Mouse (Mus musculus) activated CD4-positive, CD25-positive, alpha-beta regulatory T cell, adult 4 months (primary cell): ENCODE data around the gene Pfn4. TPM values are rescaled to one million over a fixed set of nuclear protein-coding genes. Genes with fewer than 3 reads are reported as not detected.
A peak's percentile ranks its signal among the peaks of the same experiment; 100 is the strongest.
"Not testable (repeated sequence)": the region's sequence is repeated elsewhere in the genome, so short reads cannot be mapped to it uniquely, and the experiment has no call there.

Experiments
- ATAC-seq: one replicate; pipeline ENCODE4 v1.8.0; 2017
- polyA plus RNA-seq, 2 experiments: library from polyadenylated mRNA; unstranded; fragments of 100-300 nt; shearing (Covaris generic); gene quantifications; one replicate each; pipeline ENCODE4 v1.2.1; 2017

The Pfn4 gene
- polyA plus RNA-seq, 2 experiments from 2014 or later: not detected

GRCm38 (mm10) chr12:4788128-4788527 lies 19.3 kb downstream of the Pfn4 start:
- not testable (repeated sequence) for ATAC-seq

GRCm38 (mm10) chr12:4793718-4794117 lies 24.9 kb downstream of the Pfn4 start:
- no peak for ATAC-seq

- not testable (repeated sequence) for ATAC-seq
These were observed 28.6 kb downstream of the Pfn4 start for GRCm38 (mm10) chr12:4797471-4797870.

GRCm38 (mm10) chr12:4811036-4811435 lies 42.2 kb downstream of the Pfn4 start:
- no peak for ATAC-seq

GRCm38 (mm10) chr12:4811705-4812104 lies 42.9 kb downstream of the Pfn4 start:
- ATAC-seq: no peak

GRCm38 (mm10) chr12:4813636-4814035 lies 44.8 kb downstream of the Pfn4 start:
- ATAC-seq: no peak

- ATAC-seq: peak; percentile 18
These were observed 48.0 kb downstream of the Pfn4 start for GRCm38 (mm10) chr12:4816680-4817360.

GRCm38 (mm10) chr12:4817361-4818101 lies 48.7 kb downstream of the Pfn4 start, which contains the start of gene Sf3b6:
TSS of gene Sf3b6 (plus strand) at chr12:4817544.
- ATAC-seq: peak; percentile 96

- ATAC-seq: no peak
These were observed 58.4 kb downstream of the Pfn4 start for GRCm38 (mm10) chr12:4827256-4827655.

Other genes with a start within 250 kb of the Pfn4 start
- gene Itsn2, start 176.4 kb upstream of the Pfn4 start, polyA plus RNA-seq: 10 to 100 TPM; 49.0 to 54.6 TPM
- not detected for gene Gm3625, start 176.1 kb upstream of the Pfn4 start, polyA plus RNA-seq
- not detected for gene Fam228a, start 30.6 kb upstream of the Pfn4 start, polyA plus RNA-seq
- gene Fam228b, start 245 bp downstream of the Pfn4 start, polyA plus RNA-seq: not detected
- 100 to 1,000 TPM; 295 to 357 TPM for gene Sf3b6, start 48.5 kb downstream of the Pfn4 start, polyA plus RNA-seq
- not detected for gene Fkbp1b, start 72.6 kb downstream of the Pfn4 start, polyA plus RNA-seq
- 10 to 100 TPM; 10.1 to 11.6 TPM for gene Wdcp, start 74.3 kb downstream of the Pfn4 start, polyA plus RNA-seq
- under 1 TPM; 0.16 to 0.25 TPM for gene Mfsd2b, start 105.3 kb downstream of the Pfn4 start, polyA plus RNA-seq
- 10 to 100 TPM; 12.1 to 15.2 TPM for gene Ubxn2a, start 138.7 kb downstream of the Pfn4 start, polyA plus RNA-seq
- 10 to 100 TPM; 12.4 to 14.4 TPM for gene Atad2b, start 148.3 kb downstream of the Pfn4 start, polyA plus RNA-seq